Mouse (Mus musculus) neutrophil, adult 5-6 weeks (primary cell): ENCODE data around the gene Anks1. TPM values are rescaled to one million over a fixed set of nuclear protein-coding genes. Genes with fewer than 3 reads are reported as not detected.

Experiments
- ATAC-seq: fragments of 151-379, 151-347 bp; 2 replicates; pipeline ENCODE4 v1.8.0; 2017; ENCODE audit warnings: mild to moderate bottlenecking, moderate TSS enrichment; ENCODE audit not compliant: insufficient number of reproducible peaks, poor library complexity, low FRiP score, severe bottlenecking; ENCODE audit errors: extremely low read depth
- total RNA-seq: library from RNA; stranded (forward); fragments of 200-1000 nt; gene quantifications from 2 replicates; pipeline ENCODE4 v1.2.3, GENCODE M21; 2017

Gene Anks1
- total RNA-seq, 1 experiment from 2014 or later = 31.7 TPM

- no peak for ATAC-seq
Measured at GRCm38 (mm10) chr17:28069446-28069845, 160.3 kb downstream of the Anks1 start.

GRCm38 (mm10) chr17:28070256-28070655, 161.2 kb downstream of the Anks1 start:
- no peak for ATAC-seq

- ATAC-seq = no peak
Measured at GRCm38 (mm10) chr17:28072730-28073129, 163.6 kb downstream of the Anks1 start.

GRCm38 (mm10) chr17:28074486-28074885, 165.4 kb downstream of the Anks1 start:
- ATAC-seq = no peak

- no peak for ATAC-seq
Measured at GRCm38 (mm10) chr17:28078028-28078427, 168.9 kb downstream of the Anks1 start.

GRCm38 (mm10) chr17:28079618-28080017, 170.5 kb downstream of the Anks1 start:
- peak; percentile 62 for ATAC-seq

- peak; percentile 71 for ATAC-seq
Measured at GRCm38 (mm10) chr17:28080045-28080816, 171.1 kb downstream of the Anks1 start, which contains the start of gene Tcp11. Tcp11 (minus strand) TSS chr17:28080639.

- no peak for ATAC-seq
Measured at GRCm38 (mm10) chr17:28080817-28081165, 171.7 kb downstream of the Anks1 start.

- ATAC-seq = no peak
Measured at GRCm38 (mm10) chr17:28081385-28081784, 172.3 kb downstream of the Anks1 start.

GRCm38 (mm10) chr17:28081856-28082255, 172.8 kb downstream of the Anks1 start:
- ATAC-seq = no peak

GRCm38 (mm10) chr17:28082863-28083262, 173.8 kb downstream of the Anks1 start:
- no peak for ATAC-seq

GRCm38 (mm10) chr17:28084395-28084905, 175.3 kb downstream of the Anks1 start:
- ATAC-seq = no peak

- peak; percentile 85 for ATAC-seq
Measured at GRCm38 (mm10) chr17:28084964-28085363, 175.9 kb downstream of the Anks1 start.

- ATAC-seq = no peak
Measured at GRCm38 (mm10) chr17:28087430-28087829, 178.3 kb downstream of the Anks1 start.

GRCm38 (mm10) chr17:28088718-28089117, 179.6 kb downstream of the Anks1 start:
- no peak for ATAC-seq

GRCm38 (mm10) chr17:28092297-28092696, 183.2 kb downstream of the Anks1 start:
- ATAC-seq = no peak

- no peak for ATAC-seq
Measured at GRCm38 (mm10) chr17:28093837-28094236, 184.7 kb downstream of the Anks1 start.

GRCm38 (mm10) chr17:28096418-28096817, 187.3 kb downstream of the Anks1 start:
- ATAC-seq = no peak

- no peak for ATAC-seq
Measured at GRCm38 (mm10) chr17:28097308-28097707, 188.2 kb downstream of the Anks1 start.

GRCm38 (mm10) chr17:28099086-28099485, 190.0 kb downstream of the Anks1 start:
- ATAC-seq = no peak

GRCm38 (mm10) chr17:28100669-28101068, 191.6 kb downstream of the Anks1 start:
- ATAC-seq = no peak
